Mouse (Mus musculus): ENCODE data around the gene Rab3b. TPM values are rescaled to one million over a fixed set of nuclear protein-coding genes. Genes with fewer than 3 reads are reported as not detected.

Rab3b gene
- total and polyA plus RNA-seq, 2 experiments from 2014 or later = 86.2 to 298 TPM

DNA sequence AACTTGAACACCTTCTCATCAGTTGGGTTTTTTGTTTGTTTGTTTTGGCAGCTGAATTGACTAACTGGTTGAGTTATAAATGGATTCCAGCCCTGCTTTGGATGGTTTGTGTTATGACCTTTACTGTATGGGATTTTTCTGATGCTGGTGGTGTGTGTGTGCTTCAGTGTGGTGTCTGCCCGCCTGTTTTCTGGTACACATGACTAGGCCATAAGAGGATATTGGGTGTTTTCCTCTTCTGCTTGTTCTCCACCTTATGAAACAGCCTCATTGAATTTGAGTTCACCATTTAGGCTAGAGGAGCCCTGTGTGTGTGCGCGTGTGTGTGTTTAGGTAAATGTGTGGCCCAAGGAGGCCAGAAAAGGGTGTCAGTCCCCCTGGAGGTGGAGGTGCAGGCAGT, 43.4 kb upstream of the Rab3b start:
- TF ChIP-seq CTCF (IDR thresholded peaks at IDR 0.05; ENCODE audit: low read depth) = no peak
- ATAC-seq (no peak), DNase-seq (no peak)
- Histone ChIP-seq H3K27ac (ENCODE audit: low read depth, low read length) (peak overlapping the region; percentile 99; the same call in 1 of the 2 replicates), H3K4me2 (ENCODE audit: low read depth) (peak overlapping the region; percentile 69), H3K4me1 (ENCODE audit: insufficient read depth) (peaks cover 15% of the 10 kb centered on the region; the same call in 1 of the 2 replicates), H3K4me3 (ENCODE audit: low read depth, low read length) (peak overlapping the region; percentile 98), H3K36me3 (ENCODE audit: insufficient read depth) (no peaks in the 10 kb centered on the region), H3K9me3 (ENCODE audit: low read length) (no peaks in the 10 kb centered on the region), H3K9ac (peak overlapping the region; percentile 100), H3K27me3 (ENCODE audit: insufficient read depth, low read length) (no peaks in the 10 kb centered on the region)
- WGBS = 58% methylated on average over 3 of the region's 3 CpGs

DNA sequence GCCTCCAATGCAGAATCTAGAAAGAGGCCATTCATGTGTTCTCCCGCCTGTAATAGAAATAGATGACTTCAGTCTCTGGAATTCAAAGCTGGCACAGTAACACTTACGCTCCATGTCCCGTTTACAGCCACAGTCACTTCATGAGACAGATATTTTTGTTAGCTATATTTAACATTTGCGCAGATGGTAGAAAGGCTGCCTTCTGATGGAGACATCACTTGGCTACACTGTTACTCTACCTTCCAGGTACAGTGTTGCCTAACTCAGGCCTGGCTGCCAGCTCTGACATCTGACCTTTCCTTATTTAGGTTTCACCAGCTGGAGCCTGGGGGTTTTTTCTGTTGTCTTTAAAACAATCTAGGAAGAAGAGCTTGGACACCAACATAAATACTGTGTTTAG, 40.8 kb upstream of the Rab3b start:
- Histone ChIP-seq H3K4me3 (ENCODE audit: low read depth, low read length) (no peak overlapping the region), H3K27me3 (ENCODE audit: insufficient read depth, low read length) (no peaks in the 10 kb centered on the region), H3K4me1 (ENCODE audit: insufficient read depth) (peaks cover 6% of the 10 kb centered on the region; the same call in 1 of the 2 replicates), H3K9me3 (ENCODE audit: low read length) (no peaks in the 10 kb centered on the region), H3K9ac (no peak overlapping the region), H3K36me3 (ENCODE audit: insufficient read depth) (no peaks in the 10 kb centered on the region), H3K27ac (ENCODE audit: low read depth, low read length) (no peak overlapping the region), H3K4me2 (ENCODE audit: low read depth) (no peak overlapping the region)
- DNase-seq = no peak
- WGBS = 77% methylated on average over 4 of the region's 4 CpGs
- ATAC-seq = no peak
- no peak for TF ChIP-seq CTCF (IDR thresholded peaks at IDR 0.05; ENCODE audit: low read depth)

DNA sequence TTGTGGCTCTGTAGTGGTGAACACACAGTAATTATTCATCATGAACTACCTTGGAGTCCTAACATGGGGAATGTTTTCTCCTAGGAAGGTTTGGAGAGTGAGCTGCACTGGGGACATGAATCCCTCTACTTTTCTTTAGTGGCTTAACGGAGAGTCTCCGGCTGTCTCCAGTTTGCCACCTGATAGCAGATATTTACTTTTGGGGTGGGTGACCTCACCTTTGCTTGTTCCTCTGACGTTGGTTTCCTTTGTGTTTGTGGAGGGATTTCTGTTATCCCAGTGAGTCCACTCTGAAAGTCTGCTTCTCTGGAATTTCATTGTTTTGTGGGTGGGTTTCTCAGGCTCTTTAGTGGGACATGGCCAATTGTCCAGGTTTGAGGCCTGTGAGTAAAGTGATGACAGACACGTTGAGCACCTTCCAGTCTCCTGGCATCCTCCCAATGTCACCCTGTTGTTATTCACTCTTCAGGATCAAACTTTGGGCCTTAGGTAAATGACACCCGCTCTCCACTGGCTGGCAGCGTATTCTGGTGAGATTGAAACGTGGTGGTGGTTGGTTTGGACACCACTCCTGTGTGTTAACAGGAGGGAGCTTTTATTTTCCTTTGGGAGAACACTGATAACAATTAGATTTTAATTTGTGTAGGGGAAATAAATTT, 36.8 kb upstream of the Rab3b start:
- WGBS = 87% methylated on average over 7 of the region's 7 CpGs
- no peak overlapping the region for H3K4me2 ChIP-seq (ENCODE audit: low read depth)
- H3K9ac ChIP-seq = no peak overlapping the region
- no peaks in the 10 kb centered on the region for H3K9me3 ChIP-seq (ENCODE audit: low read length)
- H3K27me3 ChIP-seq (ENCODE audit: insufficient read depth, low read length) = no peaks in the 10 kb centered on the region
- DNase-seq (no peak), ATAC-seq (no peak)
- H3K36me3 ChIP-seq (ENCODE audit: insufficient read depth) = no peaks in the 10 kb centered on the region
- no peak overlapping the region for H3K4me3 ChIP-seq (ENCODE audit: low read depth, low read length)
- no peak for TF ChIP-seq CTCF (IDR thresholded peaks at IDR 0.05; ENCODE audit: low read depth)
- peaks cover 2% of the 10 kb centered on the region for H3K4me1 ChIP-seq (ENCODE audit: insufficient read depth)
- no peak overlapping the region for H3K27ac ChIP-seq (ENCODE audit: low read depth, low read length)

DNA sequence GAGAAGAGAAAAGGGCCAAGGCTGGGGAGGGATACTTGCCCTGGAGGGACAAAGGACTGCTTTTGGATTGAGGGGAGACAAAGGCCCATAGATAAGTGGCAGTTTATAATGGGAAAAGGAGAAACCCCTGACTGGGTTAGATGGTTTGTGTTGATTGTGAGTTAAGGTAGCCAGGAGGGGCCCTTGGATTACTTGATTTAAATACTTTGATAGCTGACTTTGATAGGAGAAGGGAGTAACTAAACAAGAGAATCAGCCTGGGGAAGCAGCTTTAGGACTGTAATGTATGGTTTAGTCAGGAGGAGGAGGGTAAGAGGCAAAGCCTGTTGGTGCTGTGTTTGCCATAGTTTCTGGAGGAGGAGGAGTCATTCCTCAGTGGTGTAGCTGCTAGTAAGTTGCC, 35.5 kb upstream of the Rab3b start:
- DNase-seq (no peak), ATAC-seq (no peak)
- no peaks in the 10 kb centered on the region for H3K9me3 ChIP-seq (ENCODE audit: low read length)
- H3K27me3 ChIP-seq (ENCODE audit: insufficient read depth, low read length) = no peaks in the 10 kb centered on the region
- H3K4me3 ChIP-seq (ENCODE audit: low read depth, low read length) = no peak overlapping the region
- no peak overlapping the region for H3K9ac ChIP-seq
- no peak overlapping the region for H3K4me2 ChIP-seq (ENCODE audit: low read depth)
- no peak overlapping the region for H3K27ac ChIP-seq (ENCODE audit: low read depth, low read length)
- peaks cover 4% of the 10 kb centered on the region for H3K4me1 ChIP-seq (ENCODE audit: insufficient read depth)
- no peaks in the 10 kb centered on the region for H3K36me3 ChIP-seq (ENCODE audit: insufficient read depth)
- TF ChIP-seq CTCF (IDR thresholded peaks at IDR 0.05; ENCODE audit: low read depth) = no peak

DNA sequence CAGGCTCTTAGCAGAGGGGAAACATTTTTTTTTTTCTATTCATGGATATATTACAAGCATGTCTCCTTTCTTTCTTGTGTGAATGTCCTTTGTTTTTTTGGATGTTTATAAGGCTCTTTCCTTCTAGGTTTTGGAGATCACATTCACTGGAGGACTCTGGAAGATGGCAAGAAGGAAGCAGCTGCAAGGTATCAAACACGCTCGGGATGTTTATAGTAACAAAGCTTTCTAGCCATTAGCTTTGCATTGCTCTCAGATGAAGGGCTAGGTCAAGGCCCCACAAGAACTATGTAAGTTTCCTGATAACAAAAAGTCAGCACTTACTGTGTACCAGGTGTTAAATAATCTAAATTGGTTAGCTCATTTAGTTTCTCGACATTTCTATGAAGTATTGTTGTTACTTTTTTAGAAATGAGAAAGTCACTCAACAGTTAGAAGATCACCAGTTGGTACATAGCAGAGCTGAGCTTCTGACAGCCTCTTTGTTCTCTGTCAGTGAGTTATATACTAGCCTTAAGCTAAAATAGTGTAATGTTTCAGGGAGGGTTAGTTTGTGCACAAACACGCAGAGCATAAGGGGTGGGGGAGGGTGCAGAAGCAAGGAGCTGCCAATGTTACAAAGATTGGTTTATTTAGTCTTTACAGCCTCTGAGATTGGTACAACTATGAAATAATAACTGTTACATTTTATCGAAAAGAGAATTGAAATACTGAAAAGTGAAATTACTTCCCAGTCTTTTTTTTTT, 32.9 kb upstream of the Rab3b start:
- TF ChIP-seq CTCF (IDR thresholded peaks at IDR 0.05; ENCODE audit: low read depth) = no peak
- no peak for DNase-seq
- no peaks in the 10 kb centered on the region for H3K36me3 ChIP-seq (ENCODE audit: insufficient read depth)
- no peak overlapping the region for H3K4me3 ChIP-seq (ENCODE audit: low read depth, low read length)
- H3K9me3 ChIP-seq (ENCODE audit: low read length) = no peaks in the 10 kb centered on the region
- no peak for ATAC-seq
- H3K4me2 ChIP-seq (ENCODE audit: low read depth) = no peak overlapping the region
- no peak overlapping the region for H3K27ac ChIP-seq (ENCODE audit: low read depth, low read length)
- H3K27me3 ChIP-seq (ENCODE audit: insufficient read depth, low read length) = no peaks in the 10 kb centered on the region
- no peak overlapping the region for H3K9ac ChIP-seq
- WGBS = 89% methylated on average over 5 of the region's 5 CpGs
- peaks cover 16% of the 10 kb centered on the region for H3K4me1 ChIP-seq (ENCODE audit: insufficient read depth)

DNA sequence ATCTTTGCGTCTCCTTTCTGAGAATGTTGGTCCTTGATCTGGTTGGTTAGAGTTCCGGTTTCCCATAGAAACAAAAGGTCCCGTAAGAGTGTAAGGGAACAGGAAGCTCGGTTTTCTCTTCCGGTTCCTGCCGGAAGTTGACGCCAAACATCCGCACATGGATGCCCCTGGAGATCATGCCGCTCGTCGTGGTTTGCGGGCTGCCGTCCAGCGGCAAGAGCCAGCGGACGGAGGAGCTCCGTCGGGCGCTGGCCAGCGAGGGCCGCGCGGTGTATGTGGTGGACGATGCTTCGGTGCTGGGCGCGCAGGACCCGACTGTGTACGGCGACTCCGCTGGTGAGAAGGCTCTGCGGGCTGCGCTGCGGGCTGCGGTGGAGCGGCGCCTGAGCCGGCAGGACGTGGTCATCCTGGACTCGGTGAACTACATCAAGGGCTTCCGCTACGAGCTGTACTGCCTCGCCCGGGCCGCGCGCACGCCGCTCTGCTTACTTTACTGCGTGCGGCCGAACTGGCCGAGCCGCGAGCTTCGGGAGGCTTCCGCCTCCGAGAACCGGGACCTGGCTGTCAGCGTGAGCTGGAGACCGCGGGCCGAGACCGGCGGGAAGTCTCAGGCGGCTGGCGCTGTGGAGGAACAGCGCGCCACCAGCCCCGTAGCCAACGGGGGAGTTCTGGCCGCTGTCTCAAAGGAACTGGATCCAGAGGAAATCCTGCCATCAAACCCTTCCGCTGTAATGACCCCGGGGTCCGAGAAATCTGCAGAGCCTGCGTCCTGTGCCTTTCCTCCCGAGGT, 31.0 kb upstream of the Rab3b start, which contains the start of gene Kti12:
Gene Kti12 (plus strand): TSS at position 71 of the 790 bp plus-strand sequence.
- peak; percentile 88 for DNase-seq
- H3K9me3 ChIP-seq (ENCODE audit: low read length) = no peaks in the 10 kb centered on the region
- peak within 1 kb of the TSS; percentile 85 for H3K27ac ChIP-seq (ENCODE audit: low read depth, low read length)
- peak; percentile 97 for ATAC-seq
- peaks cover 16% of the 10 kb centered on the region for H3K4me1 ChIP-seq (ENCODE audit: insufficient read depth)
- H3K36me3 ChIP-seq (ENCODE audit: insufficient read depth) = no peaks in the 10 kb centered on the region
- H3K4me3 ChIP-seq (ENCODE audit: low read depth, low read length) = peak within 1 kb of the TSS; percentile 59
- H3K27me3 ChIP-seq (ENCODE audit: insufficient read depth, low read length) = no peaks in the 10 kb centered on the region
- peak within 1 kb of the TSS; percentile 94 for H3K4me2 ChIP-seq (ENCODE audit: low read depth)
- WGBS = 1% methylated on average over 77 of the region's 77 CpGs
- H3K9ac ChIP-seq = peak within 1 kb of the TSS; percentile 61
- TF ChIP-seq CTCF (IDR thresholded peaks at IDR 0.05; ENCODE audit: low read depth) = no peak
